Mouse (Mus musculus) limb, embryonic 12.5 days (tissue): ENCODE results near the gene Rpl10a. TPM values are rescaled to one million over a fixed set of nuclear protein-coding genes. Genes with fewer than 3 reads are reported as not detected.

ENCODE experiments used
- ATAC-seq: fragments of 200-750 bp; cut with Nextera tagmentation; 2 replicates; pipeline ENCODE4 v1.8.0; 2017; ENCODE audit warnings: low read depth, moderate TSS enrichment; ENCODE audit not compliant: insufficient number of reproducible peaks, insufficient read depth, low FRiP score, low TSS enrichment
- H3K27ac ChIP-seq: fragments of 300-500 bp; sonication (generic); 2 replicates; pipeline ENCODE4 v1.5.1; 2016; ENCODE audit warnings: mild to moderate bottlenecking, moderate library complexity
- H3K27me3 ChIP-seq: fragments of 300-500 bp; sonication (generic); 2 replicates; pipeline ENCODE4 v1.6.1; 2016; ENCODE audit warnings: mild to moderate bottlenecking, moderate library complexity
- H3K36me3 ChIP-seq: fragments of 300-500 bp; sonication (generic); 2 replicates; pipeline ENCODE4 v1.6.1; 2016; ENCODE audit warnings: mild to moderate bottlenecking, moderate library complexity
- H3K4me1 ChIP-seq: fragments of 300-500 bp; sonication (generic); replicated peaks from 2 replicates; pipeline ENCODE4 v1.6.1; 2016
- H3K4me2 ChIP-seq: fragments of 300-500 bp; sonication (generic); 2 replicates; pipeline ENCODE4 v1.6.1; 2016; ENCODE audit warnings: mild to moderate bottlenecking, moderate library complexity
- H3K4me3 ChIP-seq: fragments of 300-500 bp; sonication (generic); replicated peaks from 2 replicates; pipeline ENCODE4 v1.5.1; 2016; ENCODE audit warnings: mild to moderate bottlenecking
- H3K9ac ChIP-seq: fragments of 300-500 bp; sonication (generic); replicated peaks from 2 replicates; pipeline ENCODE4 v1.6.1; 2016; ENCODE audit warnings: mild to moderate bottlenecking, moderate library complexity
- H3K9me3 ChIP-seq: fragments of 300-500 bp; sonication (generic); 2 replicates; pipeline ENCODE4 v1.6.1; 2016; ENCODE audit warnings: mild to moderate bottlenecking, moderate library complexity
- WGBS: fragments of 180-500 bp; shearing (Covaris S2); methylation state at CpG from one replicate; pipeline ENCODE4 v1.1.7; 2016; 5-methylcytosine and 5-hydroxymethylcytosine counted together
- polyA plus RNA-seq: library from polyadenylated mRNA; unstranded; fragments of >200 nt; fragmentation: Nextera tagmentation; extraction: Ambion mirVana; gene quantifications from 2 replicates; pipeline ENCODE4 v1.2.1, GENCODE M21; 2016

Gene Rpl10a
- polyA plus RNA-seq, 1 experiment from 2014 or later = 537 TPM

- peaks cover 22% of the 10 kb centered on the region for H3K27me3 ChIP-seq
- ATAC-seq = no peak
- H3K27ac ChIP-seq = no peak overlapping the region
- H3K36me3 ChIP-seq = no peaks in the 10 kb centered on the region
- H3K4me1 ChIP-seq = 0 out of 2 replicates have a peak, but pooled peaks cover 9% of the 10 kb centered on the region
- no peak overlapping the region for H3K4me3 ChIP-seq
- no peak overlapping the region for H3K4me2 ChIP-seq
- WGBS = 5% methylated on average over 6 of the region's 6 CpGs
- no peaks in the 10 kb centered on the region for H3K9me3 ChIP-seq
- H3K9ac ChIP-seq = no peak overlapping the region
Observed at GRCm38 (mm10) chr17:28380255-28380654, 52.0 kb downstream of the Rpl10a start.

Other genes starting within 250 kb of the Rpl10a start
- 1.2 and 1.4 TPM in 2 replicates for gene Tcp11, start 247.8 kb upstream of the Rpl10a start, polyA plus RNA-seq
- gene Scube3, start 186.3 kb upstream of the Rpl10a start, polyA plus RNA-seq = 8.7 and 12.0 TPM in 2 replicates
- 51.9 and 54.9 TPM in 2 replicates for gene Zfp523, start 151.3 kb upstream of the Rpl10a start, polyA plus RNA-seq
- gene Def6, start 120.7 kb upstream of the Rpl10a start, polyA plus RNA-seq = 11.1 and 12.8 TPM in 2 replicates
- gene Ppard, start 95.8 kb upstream of the Rpl10a start, polyA plus RNA-seq = 3.2 and 3.5 TPM in 2 replicates
- 36.5 and 44.5 TPM in 2 replicates for gene Fance, start 15.0 kb upstream of the Rpl10a start, polyA plus RNA-seq
- gene Tead3, start 22.3 kb downstream of the Rpl10a start, polyA plus RNA-seq = 11.3 and 13.2 TPM in 2 replicates
- gene Tulp1, start 36.8 kb downstream of the Rpl10a start, polyA plus RNA-seq = 6.3 and 8.6 TPM in 2 replicates
- gene Fkbp5, start 189.1 kb downstream of the Rpl10a start, polyA plus RNA-seq = 36.2 and 42.4 TPM in 2 replicates
- not detected in 2 replicates for gene Armc12, start 202.3 kb downstream of the Rpl10a start, polyA plus RNA-seq
- gene Clpsl2, start 220.9 kb downstream of the Rpl10a start, polyA plus RNA-seq = not detected in 2 replicates
- gene Clps, start 232.3 kb downstream of the Rpl10a start, polyA plus RNA-seq = not detected in 2 replicates
- gene Lhfpl5, start 247.2 kb downstream of the Rpl10a start, polyA plus RNA-seq = 0.46 and 0.89 TPM in 2 replicates